Mouse (Mus musculus) CD4-positive naive resting alpha-beta T cell, adult 57 days (primary cell): Measurements from ENCODE around the gene Hoxc11. TPM values are rescaled to one million over a fixed set of nuclear protein-coding genes. Genes with fewer than 3 reads are reported as not detected.

Source experiments
- total RNA-seq: library from RNA; stranded (reverse); gene quantifications from one replicate; pipeline ENCODE4 v1.2.4, GENCODE M21; 2023

Hoxc11 gene
- not detected for total RNA-seq

GRCm38 (mm10) chr15:102954192-102955006, at the start of gene Hoxc11:
Gene Hoxc11 (plus strand): TSS chr15:102954427.

GRCm38 (mm10) chr15:102921053-102922011, 32.9 kb upstream of the Hoxc11 start, which contains the start of gene Hoxc13:
Gene Hoxc13 (plus strand): TSS chr15:102921103.

GRCm38 (mm10) chr15:102936279-102936972, 17.8 kb upstream of the Hoxc11 start, which contains the start of gene Hoxc12:
Gene Hoxc12 (plus strand): TSS chr15:102936757.

GRCm38 (mm10) chr15:102966776-102967311, 12.6 kb downstream of the Hoxc11 start, which contains the start of gene Hoxc10:
Gene Hoxc10 (plus strand): TSS chr15:102966796.

GRCm38 (mm10) chr15:102967312-102967510, 13.0 kb downstream of the Hoxc11 start, which contains the start of gene Hoxc5:
Gene Hoxc5 (plus strand): TSS chr15:102967443.

GRCm38 (mm10) chr15:102976171-102976570, 21.9 kb downstream of the Hoxc11 start, which contains the start of gene Hoxc9:
Gene Hoxc9 (plus strand): TSS chr15:102976439.

GRCm38 (mm10) chr15:102990461-102991397, 36.5 kb downstream of the Hoxc11 start, which contains the start of gene Hoxc8:
Gene Hoxc8 (plus strand): TSS chr15:102990607.

GRCm38 (mm10) chr15:102997939-102998355, 43.7 kb downstream of the Hoxc11 start, which contains the start of gene Hoxc6:
Gene Hoxc6 (plus strand): TSS chr15:102998257.

Other genes with a start within 250 kb of the Hoxc11 start
- 51.2 TPM for gene Calcoco1, start 232.2 kb upstream of the Hoxc11 start, total RNA-seq
- gene Hoxc13, start 33.3 kb upstream of the Hoxc11 start, total RNA-seq = not detected
- gene Hoxc12, start 17.7 kb upstream of the Hoxc11 start, total RNA-seq = not detected
- not detected for gene Hoxc10, start 12.4 kb downstream of the Hoxc11 start, total RNA-seq
- gene Hoxc5, start 13.0 kb downstream of the Hoxc11 start, total RNA-seq = not detected
- gene Hoxc9, start 22.0 kb downstream of the Hoxc11 start, total RNA-seq = not detected
- not detected for gene Hoxc8, start 36.2 kb downstream of the Hoxc11 start, total RNA-seq
- gene Hoxc6, start 43.8 kb downstream of the Hoxc11 start, total RNA-seq = not detected
- gene Hoxc4, start 64.5 kb downstream of the Hoxc11 start, total RNA-seq = not detected
- gene Smug1, start 212.7 kb downstream of the Hoxc11 start, total RNA-seq = 10.8 TPM